ENCODE assay signal across 9 mouse cellular contexts in genomic region chr1:105781391-105782146, GRCm38 (mm10). TPM values are rescaled to one million over a fixed set of nuclear protein-coding genes. Genes with fewer than 3 reads are reported as not detected.
DNase-seq lines count a peak whose midpoint lies in the region; ATAC-seq and TF ChIP-seq lines count a peak whose summit lies in the region.
"Had no signal": no experiment of that assay in that cellular context is flagged by ENCODE, and none has a peak within 500 bp of the region (broad histone marks: within the 10 kb centered on the region; RNA-seq: fewer than 3 reads in every experiment).

No protein-coding gene starts in this region.

- H3K27me3 ChIP-seq in lung, embryonic 14.5 days (ENCODE audit: insufficient read depth, low read length), result peaks cover 20% of the 10 kb centered on the region
- H3K27me3 ChIP-seq in cerebellum, adult 2 months (ENCODE audit: control insufficient read depth, insufficient read depth, low read length), result no peaks in the 10 kb centered on the region
- H3K27me3 ChIP-seq in forebrain, postnatal 0 days (ENCODE audit: insufficient read depth, low read length), result peaks cover 6% of the 10 kb centered on the region; the same call in 1 of the 2 replicates
- H3K27me3 ChIP-seq in limb, embryonic 13.5 days, result peaks cover 62% of the 10 kb centered on the region
- H3K27me3 ChIP-seq in stomach, postnatal 0 days (ENCODE audit: control insufficient read depth, insufficient read depth, low read length), result no peaks in the 10 kb centered on the region

- ATAC-seq in lung, embryonic 14.5 days (ENCODE audit: insufficient read depth), result no peak
- ATAC-seq in forebrain, postnatal 0 days, result no peak
- ATAC-seq in limb, embryonic 13.5 days (ENCODE audit: low FRiP score, low read depth), result no peak
- ATAC-seq in stomach, postnatal 0 days (ENCODE audit: low FRiP score, low TSS enrichment), result no peak

- no peak for TF ChIP-seq CTCF in lung, embryonic 14.5 days (IDR thresholded peaks at IDR 0.05; ENCODE audit: low read depth)
- TF ChIP-seq CTCF in cerebellum, adult 2 months (IDR thresholded peaks at IDR 0.05; ENCODE audit: borderline replicate concordance, insufficient read depth, low read depth, low read length), result no peak
- TF ChIP-seq CTCF in forebrain, postnatal 0 days (IDR thresholded peaks at IDR 0.05; ENCODE audit: low read depth), result no peak
- no peak for TF ChIP-seq CTCF in stomach, postnatal 0 days (IDR thresholded peaks at IDR 0.05; ENCODE audit: low read depth)

- H3K4me2 ChIP-seq in lung, embryonic 14.5 days, result peak overlapping the region; percentile 97
- H3K4me2 ChIP-seq in forebrain, postnatal 0 days (ENCODE audit: low read depth), result peak overlapping the region; percentile 94
- peak overlapping the region; percentile 98 for H3K4me2 ChIP-seq in limb, embryonic 13.5 days (replicated peaks)
- H3K4me2 ChIP-seq in stomach, postnatal 0 days (replicated peaks; ENCODE audit: low read depth), result peak overlapping the region; percentile 95

- no peaks in the 10 kb centered on the region for H3K36me3 ChIP-seq in lung, embryonic 14.5 days (ENCODE audit: insufficient read depth)
- H3K36me3 ChIP-seq in forebrain, postnatal 0 days (ENCODE audit: insufficient read depth), result no peaks in the 10 kb centered on the region
- H3K36me3 ChIP-seq in limb, embryonic 13.5 days, result no peaks in the 10 kb centered on the region
- H3K36me3 ChIP-seq in stomach, postnatal 0 days (ENCODE audit: control insufficient read depth, insufficient read depth, low read length), result no peaks in the 10 kb centered on the region
- H3K36me3 ChIP-seq: midbrain, embryonic 12.5 days had no signal

- no peak for TF ChIP-seq POLR2A in cerebellum, adult 2 months (IDR thresholded peaks at IDR 0.05; ENCODE audit: borderline replicate concordance, insufficient read depth, low read length)

- WGBS in lung, embryonic 14.5 days, result 33% methylated on average over 12 of the region's 12 CpGs
- 23% methylated on average over 12 of the region's 12 CpGs for WGBS in cerebellum, adult 2 months
- 37% methylated on average over 12 of the region's 12 CpGs for WGBS in forebrain, postnatal 0 days
- WGBS in limb, embryonic 13.5 days, result 35% methylated on average over 12 of the region's 12 CpGs
- 36% methylated on average over 12 of the region's 12 CpGs for WGBS in stomach, postnatal 0 days

- DNase-seq in lung, embryonic 14.5 days, result peak; percentile 14
- no peak for DNase-seq in lung, postnatal 4 days
- peak; percentile 37 to 40 for DNase-seq in cerebellum, adult 2 months
- peak; percentile 15 for DNase-seq in forebrain, postnatal 0 days
- no peak for DNase-seq in stomach, postnatal 0 days (ENCODE audit: low spot score)
- no peak for DNase-seq in thymus, postnatal 0 days (ENCODE audit: low spot score)
- DNase-seq in spleen, adult 18-20 months, result no peak

- peak overlapping the region; percentile 58; the same call in 1 of the 2 replicates for H3K9ac ChIP-seq in lung, embryonic 14.5 days
- H3K9ac ChIP-seq in forebrain, postnatal 0 days, result no peak overlapping the region
- H3K9ac ChIP-seq in limb, embryonic 13.5 days, result peak overlapping the region; percentile 70; the same call in 1 of the 2 replicates
- peak overlapping the region; percentile 76 for H3K9ac ChIP-seq in stomach, postnatal 0 days (ENCODE audit: low read length)

- peak overlapping the region; percentile 60 for H3K4me3 ChIP-seq in lung, embryonic 14.5 days (ENCODE audit: low read depth, low read length)
- peak overlapping the region; percentile 70 for H3K4me3 ChIP-seq in cerebellum, adult 2 months (replicated peaks; ENCODE audit: insufficient read depth, low read depth, low read length)
- H3K4me3 ChIP-seq in forebrain, postnatal 0 days (ENCODE audit: low read depth, low read length), result peak overlapping the region; percentile 60; the same call in 1 of the 2 replicates
- H3K4me3 ChIP-seq in limb, embryonic 13.5 days, result peak overlapping the region; percentile 62
- peak overlapping the region; percentile 72 for H3K4me3 ChIP-seq in stomach, postnatal 0 days (ENCODE audit: low read depth, low read length)

- H3K9me3 ChIP-seq in lung, embryonic 14.5 days (ENCODE audit: low read depth, low read length), result no peaks in the 10 kb centered on the region
- H3K9me3 ChIP-seq in forebrain, postnatal 0 days (ENCODE audit: low read length), result no peaks in the 10 kb centered on the region
- no peaks in the 10 kb centered on the region for H3K9me3 ChIP-seq in limb, embryonic 13.5 days
- H3K9me3 ChIP-seq in stomach, postnatal 0 days (ENCODE audit: control insufficient read depth, low read length), result no peaks in the 10 kb centered on the region
- H3K9me3 ChIP-seq: midbrain, embryonic 12.5 days had no signal

- no peak overlapping the region for H3K27ac ChIP-seq in lung, embryonic 14.5 days (ENCODE audit: low read depth)
- H3K27ac ChIP-seq in cerebellum, adult 2 months (ENCODE audit: insufficient read depth, low read length), result no peak overlapping the region
- no peak overlapping the region for H3K27ac ChIP-seq in forebrain, postnatal 0 days (ENCODE audit: low read depth, low read length)
- no peak overlapping the region for H3K27ac ChIP-seq in limb, embryonic 13.5 days
- peak overlapping the region; percentile 40; the same call in 1 of the 2 replicates for H3K27ac ChIP-seq in stomach, postnatal 0 days (replicated peaks)
- H3K27ac ChIP-seq: midbrain, embryonic 12.5 days had no signal

- no peak for TF ChIP-seq EP300 in stomach, postnatal 0 days (optimal IDR thresholded peaks at IDR 0.05)

- 0 out of 2 replicates have a peak, but pooled peaks cover 3% of the 10 kb centered on the region for H3K4me1 ChIP-seq in lung, embryonic 14.5 days (ENCODE audit: insufficient read depth)
- no peaks in the 10 kb centered on the region for H3K4me1 ChIP-seq in cerebellum, adult 2 months (ENCODE audit: control insufficient read depth, insufficient read depth, low read length)
- no peaks in the 10 kb centered on the region for H3K4me1 ChIP-seq in forebrain, postnatal 0 days (ENCODE audit: insufficient read depth)
- peaks cover 20% of the 10 kb centered on the region for H3K4me1 ChIP-seq in limb, embryonic 13.5 days
- no peaks in the 10 kb centered on the region for H3K4me1 ChIP-seq in stomach, postnatal 0 days (replicated peaks; ENCODE audit: control insufficient read depth, insufficient read depth)

RNA-seq across cellular contexts. Expression of gene Tnfrsf11a, which starts 1.1 kb away (rescaled TPM):
- polyA plus RNA-seq in lung, embryonic 14.5 days (2014; fragmentation: Nextera tagmentation; extraction: Ambion mirVana), result 2.1 and 2.4 TPM in 2 replicates
- 1.4 and 1.6 TPM in 2 replicates for polyA plus RNA-seq in cerebellum, adult 2 months (2012; rRNA removed)
- 2.2 and 2.3 TPM in 2 replicates for total RNA-seq in forebrain, postnatal 0 days (2014; rRNA removed)
- polyA plus RNA-seq in forebrain, postnatal 0 days (2015; fragmentation: Nextera tagmentation; extraction: Ambion mirVana), result 0.62 and 0.77 TPM in 2 replicates
- 0.75 and 0.98 TPM in 2 replicates for polyA plus RNA-seq in limb, embryonic 13.5 days (2015; fragmentation: Nextera tagmentation; extraction: Ambion mirVana)
- 3.2 and 3.8 TPM in 2 replicates for polyA plus RNA-seq in stomach, postnatal 0 days (2015; fragmentation: Nextera tagmentation; extraction: Ambion mirVana)
- polyA plus RNA-seq in thymus, postnatal 0 days (2015; fragmentation: Nextera tagmentation; extraction: Ambion mirVana), result 3.7 TPM in 2 replicates

Comparison
In these comparisons a context has a peak if more than half of its experiments do, and no peak if none do; other contexts are left out.
1. DNase-seq: peak in lung, embryonic 14.5 days (single experiment), cerebellum, adult 2 months (2 of 2) and forebrain, postnatal 0 days (single experiment); none in lung, postnatal 4 days (0 of 2), stomach, postnatal 0 days (single experiment), thymus, postnatal 0 days (single experiment) and spleen, adult 18-20 months (0 of 2).
2. Peak in every context shown above with its lines, with median percentiles within 50 percentile points of each other: H3K4me2 ChIP-seq and H3K4me3 ChIP-seq.